Mouse (Mus musculus): ENCODE data around the gene Cgref1.

Gene Cgref1

GRCm38 (mm10) chr5:30949654-30950326, 4.4 kb upstream of the Cgref1 start:
- DNase-seq (ENCODE audit: low read depth) = peak; percentile 96

- no peak for DNase-seq (ENCODE audit: low read depth)
These were observed 3.2 kb upstream of the Cgref1 start for GRCm38 (mm10) chr5:30948620-30949019.

GRCm38 (mm10) chr5:30944344-30944743, 1.0 kb downstream of the Cgref1 start:
- no peak for DNase-seq (ENCODE audit: low read depth)

- DNase-seq (ENCODE audit: low read depth) = no peak
These were observed 2.4 kb downstream of the Cgref1 start for GRCm38 (mm10) chr5:30943004-30943403.

- DNase-seq (ENCODE audit: low read depth) = peak; percentile 34
These were observed 10.5 kb downstream of the Cgref1 start for GRCm38 (mm10) chr5:30934725-30935461.

GRCm38 (mm10) chr5:30933705-30934104, 11.7 kb downstream of the Cgref1 start:
- DNase-seq (ENCODE audit: low read depth) = no peak

- no peak for DNase-seq (ENCODE audit: low read depth)
These were observed 14.0 kb downstream of the Cgref1 start for GRCm38 (mm10) chr5:30931378-30931777.

- DNase-seq (ENCODE audit: low read depth) = no peak
These were observed 14.5 kb downstream of the Cgref1 start for GRCm38 (mm10) chr5:30930846-30931245.

- DNase-seq (ENCODE audit: low read depth) = peak; percentile 92
These were observed 15.3 kb downstream of the Cgref1 start for GRCm38 (mm10) chr5:30930121-30930520.

- peak; percentile 62 for DNase-seq (ENCODE audit: low read depth)
These were observed 17.4 kb downstream of the Cgref1 start for GRCm38 (mm10) chr5:30927945-30928529.

GRCm38 (mm10) chr5:30926073-30926472, 19.3 kb downstream of the Cgref1 start:
- no peak for DNase-seq (ENCODE audit: low read depth)

GRCm38 (mm10) chr5:30925217-30925616, 20.2 kb downstream of the Cgref1 start:
- no peak for DNase-seq (ENCODE audit: low read depth)

- no peak for DNase-seq (ENCODE audit: low read depth)
These were observed 20.8 kb downstream of the Cgref1 start for GRCm38 (mm10) chr5:30924614-30925013.

- DNase-seq (ENCODE audit: low read depth) = no peak
These were observed 22.3 kb downstream of the Cgref1 start for GRCm38 (mm10) chr5:30923119-30923518.

- DNase-seq (ENCODE audit: low read depth) = no peak
These were observed 22.8 kb downstream of the Cgref1 start for GRCm38 (mm10) chr5:30922581-30923041.

- DNase-seq (ENCODE audit: low read depth) = peak; percentile 90
These were observed 23.9 kb downstream of the Cgref1 start, which contains the start of gene Khk for GRCm38 (mm10) chr5:30921256-30922033. Gene Khk, plus strand, starts transcription at chr5:30921431.

- DNase-seq (ENCODE audit: low read depth) = no peak
These were observed 24.8 kb downstream of the Cgref1 start for GRCm38 (mm10) chr5:30920621-30921020.

GRCm38 (mm10) chr5:30919831-30920614, 25.4 kb downstream of the Cgref1 start:
- DNase-seq (ENCODE audit: low read depth) = no peak

- no peak for DNase-seq (ENCODE audit: low read depth)
These were observed 26.7 kb downstream of the Cgref1 start for GRCm38 (mm10) chr5:30918691-30919090.

- DNase-seq (ENCODE audit: low read depth) = no peak
These were observed 27.3 kb downstream of the Cgref1 start for GRCm38 (mm10) chr5:30917891-30918670.

- no peak for DNase-seq (ENCODE audit: low read depth)
These were observed 28.0 kb downstream of the Cgref1 start for GRCm38 (mm10) chr5:30917348-30917747.
